In genomic region chr3:64996451-64996850, GRCm38 (mm10) we compare ENCODE assay signal across 16 mouse cellular contexts.
"Had no signal": no experiment of that assay in that cellular context is flagged by ENCODE, and none has a peak within 500 bp of the region (broad histone marks: within the 10 kb centered on the region; RNA-seq: fewer than 3 reads in every experiment).

No protein-coding gene starts in this region.

- H3K4me2 ChIP-seq: limb, embryonic 13.5 days; liver, embryonic 11.5 days; liver, embryonic 15.5 days; lung, embryonic 14.5 days; midbrain, embryonic 12.5 days; neural tube, embryonic 13.5 days; stomach, embryonic 15.5 days had no signal

- ATAC-seq: intestine, postnatal 0 days had no signal

- H3K27ac ChIP-seq: limb, embryonic 13.5 days; liver, embryonic 15.5 days; midbrain, embryonic 12.5 days; neural tube, embryonic 13.5 days; stomach, embryonic 15.5 days had no signal

- H3K36me3 ChIP-seq: limb, embryonic 13.5 days; liver, embryonic 15.5 days; midbrain, embryonic 12.5 days; neural tube, embryonic 13.5 days; stomach, embryonic 15.5 days had no signal

- H3K9ac ChIP-seq: limb, embryonic 13.5 days; liver, embryonic 15.5 days; lung, embryonic 14.5 days; midbrain, embryonic 12.5 days; neural tube, embryonic 13.5 days; stomach, embryonic 15.5 days had no signal

- H3K27me3 ChIP-seq: limb, embryonic 13.5 days; liver, embryonic 15.5 days; midbrain, embryonic 12.5 days; neural tube, embryonic 13.5 days; stomach, embryonic 15.5 days had no signal

- H3K4me3 ChIP-seq: limb, embryonic 13.5 days; liver, embryonic 15.5 days; midbrain, embryonic 12.5 days; neural tube, embryonic 13.5 days; stomach, embryonic 15.5 days had no signal

- H3K9me3 ChIP-seq: limb, embryonic 13.5 days; liver, embryonic 15.5 days; midbrain, embryonic 12.5 days; neural tube, embryonic 13.5 days; stomach, embryonic 15.5 days had no signal

- DNase-seq: kidney, adult 8-10 months; kidney, postnatal 25 days; layer of hippocampus, adult 9-11 months; layer of hippocampus, postnatal 36 days; lung, embryonic 14.5 days; lung, postnatal 10 days; lung, postnatal 4 days; right cerebral cortex, postnatal 14 days; thymus, postnatal 36 days had no signal

- H3K4me1 ChIP-seq: liver, embryonic 15.5 days; midbrain, embryonic 12.5 days; neural tube, embryonic 13.5 days; stomach, embryonic 15.5 days had no signal
